Mouse (Mus musculus): Measurements from ENCODE around the gene Twsg1.

DNA sequence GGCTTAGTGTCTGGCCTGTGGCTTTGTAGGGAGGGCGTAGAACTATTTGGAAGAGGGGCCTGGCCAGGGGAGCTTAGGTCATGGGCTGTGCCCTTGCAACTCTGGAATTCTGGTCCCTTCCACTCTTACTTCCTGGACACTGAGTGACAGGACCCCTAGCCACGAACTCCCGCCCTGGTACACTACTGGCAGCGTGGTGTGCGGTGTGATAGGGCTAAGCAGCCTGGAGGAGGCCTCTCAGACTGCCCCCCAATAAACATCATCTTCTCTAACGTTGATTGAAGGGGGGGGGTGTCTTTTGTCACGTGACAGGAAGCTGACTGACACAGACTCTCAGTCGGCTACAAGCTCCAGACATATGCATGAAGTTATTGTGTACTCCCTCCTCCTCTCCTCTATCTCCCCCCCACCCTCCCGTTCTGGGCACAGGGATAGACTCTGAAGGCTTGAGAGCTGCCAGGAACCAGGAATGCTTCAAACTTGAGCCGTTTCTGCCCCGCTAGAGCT lies 44.1 kb downstream of the Twsg1 start:
- TF ChIP-seq CTCF (IDR thresholded peaks at IDR 0.05; ENCODE audit: low read depth, low read length) (no peak), POLR2A (IDR thresholded peaks at IDR 0.05; ENCODE audit: insufficient read depth, low read length) (no peak)
